Mouse (Mus musculus): ENCODE measurements around the gene 2310009B15Rik.
A peak's percentile ranks its signal among the peaks of the same experiment; 100 is the strongest.

The 2310009B15Rik gene

DNA sequence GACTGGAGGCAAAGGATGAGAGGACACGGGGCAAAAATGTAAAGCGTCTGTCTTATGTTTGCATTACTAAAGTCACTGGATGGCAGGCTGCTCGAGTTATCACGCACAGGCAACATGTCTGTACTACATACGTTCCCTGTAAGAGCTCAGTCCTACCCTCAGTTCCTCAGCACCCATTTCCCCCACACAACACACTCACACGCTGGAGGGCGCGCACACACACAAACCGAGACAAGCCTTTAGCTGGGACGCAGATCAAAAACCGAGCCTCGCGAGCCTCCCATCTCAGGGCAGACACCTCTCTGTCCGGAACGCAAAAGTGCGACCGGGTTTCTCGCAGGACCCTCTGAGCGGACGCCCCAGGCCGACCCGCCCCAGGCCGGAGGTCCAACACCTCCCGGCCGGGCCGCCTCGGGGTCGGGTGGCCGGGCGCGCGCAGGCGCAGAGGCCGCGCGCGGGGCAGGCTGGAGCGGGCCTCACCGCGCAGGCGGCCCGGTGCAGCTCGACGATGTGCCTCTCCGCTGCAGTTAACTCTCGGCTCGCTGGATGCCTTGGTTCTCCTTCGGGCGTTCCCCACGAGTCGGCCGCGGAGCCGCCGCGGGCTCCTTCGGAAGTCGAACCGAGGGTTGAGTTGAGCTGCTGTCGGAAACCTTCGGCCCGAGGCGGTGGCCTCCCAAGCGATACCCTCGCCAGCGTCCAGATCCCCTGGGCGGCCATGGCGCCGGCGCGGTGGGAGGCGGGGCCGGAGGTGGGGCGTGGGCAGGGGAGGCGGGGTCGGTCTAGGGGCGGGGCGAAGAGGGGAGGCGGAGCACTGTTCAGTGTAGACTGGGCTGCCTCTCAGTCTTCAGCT, at the start of gene 2310009B15Rik:
Gene 2310009B15Rik, minus strand, starts transcription at position 752 of the 850 bp plus-strand sequence.
- DNase-seq: peak; percentile 76

DNA sequence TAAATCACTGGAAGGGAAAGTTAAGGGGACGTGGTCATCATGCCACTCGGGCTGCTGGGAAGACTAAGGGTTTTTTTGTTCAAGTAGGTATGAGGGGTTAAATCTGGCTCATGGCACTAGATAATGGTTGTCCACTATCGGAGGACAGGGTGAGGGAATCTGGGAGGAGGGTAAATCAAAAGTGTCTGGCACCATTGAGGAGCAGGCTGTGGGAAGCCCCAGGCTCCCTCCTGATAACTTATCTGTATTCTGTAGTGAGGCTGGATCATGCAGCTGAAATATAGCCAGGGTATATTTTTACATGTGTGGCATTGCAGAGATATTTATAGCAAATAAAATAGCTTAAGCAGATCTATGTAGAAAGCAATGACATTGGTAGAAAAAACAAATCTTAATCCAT, 49.6 kb upstream of the 2310009B15Rik start:
- DNase-seq: no peak

DNA sequence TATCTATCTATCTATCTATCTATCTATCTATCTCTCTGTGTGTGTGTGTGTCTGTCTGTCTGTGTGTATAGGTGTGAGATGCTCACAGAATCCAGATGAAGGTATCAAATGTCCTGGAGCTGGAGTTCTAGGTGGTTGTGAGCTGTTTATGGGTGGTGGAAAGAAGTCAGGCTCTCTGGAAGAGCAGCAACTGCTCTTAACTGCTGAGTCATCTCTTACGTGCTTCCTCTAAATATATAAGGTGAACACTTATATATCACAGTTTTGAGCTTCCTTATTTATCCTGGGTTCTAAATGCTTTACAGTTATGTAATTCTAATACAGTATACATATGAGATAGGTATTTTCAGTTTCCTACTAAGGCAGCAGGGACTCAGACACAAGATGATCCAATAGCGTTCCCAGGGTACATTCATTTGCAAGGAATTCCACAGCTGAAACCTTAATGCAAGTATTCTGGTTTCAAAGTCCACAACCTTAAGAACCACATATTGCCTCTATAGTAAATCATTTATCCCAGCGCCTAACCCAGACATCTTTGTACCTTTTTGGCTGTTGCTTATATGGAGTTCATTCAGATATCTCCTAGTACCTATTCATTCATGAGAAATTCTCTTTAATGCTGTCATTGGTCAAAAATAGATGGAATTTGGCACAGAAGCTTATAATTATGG, 48.6 kb upstream of the 2310009B15Rik start:
- DNase-seq: no peak

DNA sequence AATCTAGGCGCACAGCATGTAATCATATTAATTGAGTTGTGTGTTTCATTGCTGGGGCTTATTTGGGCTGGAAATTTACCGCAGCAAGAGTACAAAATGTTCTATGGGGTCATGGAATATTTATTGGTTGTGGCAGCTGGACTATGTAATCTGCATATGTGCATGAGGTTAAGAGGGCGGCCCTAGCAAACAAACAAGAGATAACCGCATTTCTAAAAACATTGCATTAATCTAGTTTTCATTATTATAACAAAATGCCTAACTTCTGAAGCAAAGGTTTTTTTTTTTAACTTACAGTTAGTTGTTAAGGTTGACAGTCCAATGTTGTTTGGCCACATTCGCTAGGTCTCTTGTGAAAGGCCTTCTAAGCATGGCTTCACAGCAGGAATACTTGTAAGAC, 47.2 kb upstream of the 2310009B15Rik start:
- DNase-seq: no peak

DNA sequence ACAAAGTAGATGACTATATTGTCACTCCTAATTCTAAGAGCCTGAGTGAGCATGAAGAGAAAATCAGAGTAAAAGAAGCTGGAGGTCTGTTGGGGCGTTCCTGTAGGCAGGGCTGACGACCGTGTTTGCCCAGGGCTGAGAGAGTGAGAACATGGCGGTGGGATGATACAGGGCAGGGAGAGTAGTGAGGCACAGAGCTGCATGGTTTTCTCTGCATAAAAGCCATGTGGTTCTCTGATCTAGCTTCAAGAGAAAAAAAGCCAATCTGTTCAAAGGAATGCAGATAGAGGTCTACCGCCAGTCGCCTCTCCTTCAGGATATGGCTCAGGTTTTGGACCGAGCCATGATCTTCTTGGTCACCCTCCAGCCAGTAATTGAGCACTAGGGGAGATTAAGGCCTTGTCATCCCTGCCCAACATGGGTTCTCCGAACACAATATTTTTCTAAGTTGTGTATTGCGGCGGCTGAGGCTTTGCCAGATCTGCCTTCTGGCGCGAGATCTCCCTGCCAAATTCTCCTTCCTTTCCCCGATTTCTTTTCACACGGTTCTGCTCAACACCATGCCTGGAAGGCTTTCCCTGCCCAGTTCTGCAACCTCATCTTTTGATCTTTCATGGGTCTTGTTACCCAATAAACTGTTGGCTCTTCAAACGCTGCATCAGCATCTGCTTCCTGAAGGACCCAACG, 44.9 kb upstream of the 2310009B15Rik start:
- DNase-seq: peak; percentile 88

DNA sequence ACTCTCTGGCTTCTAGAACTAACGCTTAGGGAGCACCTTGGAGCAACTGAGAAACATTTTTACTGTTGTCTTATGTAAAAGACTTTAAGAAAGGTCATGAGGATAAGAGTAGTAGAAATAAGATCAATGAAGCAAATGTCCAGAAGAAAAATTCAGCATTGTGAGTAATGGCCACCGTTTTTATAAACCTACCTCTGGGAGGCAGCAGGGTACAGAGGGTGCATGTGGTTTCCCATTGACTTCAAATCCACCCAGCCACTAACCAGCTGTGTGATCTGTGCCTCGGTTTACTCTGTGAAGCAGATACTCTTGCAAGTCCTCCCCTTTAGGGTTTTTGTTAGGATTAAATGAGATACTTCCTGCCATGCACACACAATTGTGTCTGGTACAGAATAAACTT, 39.4 kb upstream of the 2310009B15Rik start:
- no peak for DNase-seq

DNA sequence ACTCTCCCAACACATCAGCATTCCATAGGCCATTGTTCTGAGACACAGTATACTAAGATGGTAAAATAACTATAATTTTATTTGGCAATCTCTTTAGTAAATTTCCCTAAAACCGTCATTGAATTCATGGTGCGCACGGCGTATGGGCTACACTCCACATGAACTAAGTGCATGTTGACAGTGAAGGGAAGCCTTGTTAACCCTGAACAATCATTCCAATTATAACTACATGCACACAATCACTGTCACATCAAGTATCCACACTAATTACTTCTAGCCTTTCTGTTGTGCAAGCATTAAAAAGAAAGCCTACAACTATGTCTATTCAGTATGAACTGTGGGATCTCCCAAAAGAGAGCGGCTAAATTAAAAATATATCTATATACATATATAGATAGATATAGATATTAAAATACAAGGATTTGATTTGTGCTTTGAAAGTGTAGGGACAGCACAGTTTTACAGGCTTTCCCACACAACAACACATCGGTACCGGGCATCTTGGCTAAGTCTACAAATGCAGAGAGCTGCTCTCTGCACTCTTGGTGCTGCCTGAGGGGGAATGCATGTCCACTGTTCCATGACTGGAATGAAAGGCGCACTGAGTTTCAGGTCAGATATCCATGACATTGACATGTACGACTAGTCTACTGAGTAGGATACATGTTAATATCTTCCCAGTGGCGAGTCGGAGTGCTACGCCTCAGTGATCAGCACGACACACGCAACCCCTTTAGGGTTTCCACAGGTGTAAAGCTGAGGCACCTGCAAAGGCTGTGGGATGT, 21.0 kb upstream of the 2310009B15Rik start:
- DNase-seq: no peak

DNA sequence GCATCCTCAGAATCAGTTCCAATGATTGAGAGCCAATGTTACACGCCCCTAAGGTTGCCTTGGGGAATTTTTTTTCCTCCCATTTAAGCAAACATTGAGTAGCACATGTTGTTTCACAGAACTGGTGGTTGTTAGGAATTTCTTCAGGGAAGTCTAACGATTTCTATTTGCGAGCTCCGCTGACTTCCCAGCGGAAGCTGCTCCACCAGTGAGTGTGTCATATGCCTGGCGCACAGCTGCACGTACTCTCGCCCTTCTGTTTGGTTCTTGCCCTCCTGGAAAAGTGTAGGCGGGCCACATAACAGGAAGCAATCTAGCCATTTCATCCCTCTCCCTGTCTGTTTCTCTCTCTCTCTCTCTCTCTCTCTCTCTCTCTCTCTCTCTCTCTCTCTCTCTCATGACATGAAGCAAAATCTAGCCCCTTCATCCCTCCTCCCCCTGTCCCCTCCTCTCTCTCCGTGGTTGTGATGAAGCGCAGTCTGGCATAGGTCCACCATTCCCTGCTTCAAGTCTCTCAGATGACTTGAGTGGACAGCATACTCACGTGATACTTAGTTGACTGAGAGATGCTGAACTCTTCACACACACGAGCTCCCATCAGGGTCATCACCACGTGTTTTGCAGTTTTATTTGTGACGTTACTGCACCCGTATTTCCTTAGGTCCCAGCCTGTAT, 19.9 kb upstream of the 2310009B15Rik start:
- no peak for DNase-seq

DNA sequence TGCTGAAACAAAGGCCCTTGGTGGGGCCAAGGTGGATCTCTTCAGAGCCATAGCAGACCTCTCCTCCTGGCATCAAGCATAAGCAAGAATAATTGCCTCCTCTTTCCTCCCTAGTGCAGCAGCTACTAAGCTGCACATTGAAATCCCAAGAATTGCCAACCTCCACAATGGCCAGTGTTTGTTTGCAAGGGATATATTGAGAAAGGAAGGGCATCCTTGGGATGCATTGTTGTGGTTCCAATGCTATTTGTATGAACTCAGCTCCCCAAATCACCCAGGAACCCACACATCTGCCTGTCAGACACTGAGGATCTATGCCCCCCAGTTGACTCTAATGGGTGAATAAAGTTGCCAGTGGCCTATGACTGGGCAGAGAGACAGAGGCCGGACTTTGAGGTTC, 5.8 kb downstream of the 2310009B15Rik start:
- no peak for DNase-seq

DNA sequence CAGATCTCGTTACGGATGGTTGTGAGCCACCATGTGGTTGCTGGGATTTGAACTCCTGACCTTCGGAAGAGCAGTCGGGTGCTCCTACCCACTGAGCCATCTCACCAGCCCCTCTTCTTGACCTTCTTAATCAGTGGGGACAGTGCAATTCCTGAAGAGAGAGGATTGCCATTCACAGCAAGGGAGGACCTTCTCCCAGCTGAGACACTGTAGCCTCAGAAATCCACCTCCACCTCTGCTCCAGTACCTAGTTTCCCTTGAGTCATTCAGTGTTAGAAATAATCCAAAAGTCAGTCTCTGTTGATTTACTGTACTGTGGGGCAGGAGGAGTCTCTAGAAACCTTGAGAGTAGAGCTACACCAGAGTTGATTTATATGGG, 6.5 kb downstream of the 2310009B15Rik start:
- DNase-seq: no peak

DNA sequence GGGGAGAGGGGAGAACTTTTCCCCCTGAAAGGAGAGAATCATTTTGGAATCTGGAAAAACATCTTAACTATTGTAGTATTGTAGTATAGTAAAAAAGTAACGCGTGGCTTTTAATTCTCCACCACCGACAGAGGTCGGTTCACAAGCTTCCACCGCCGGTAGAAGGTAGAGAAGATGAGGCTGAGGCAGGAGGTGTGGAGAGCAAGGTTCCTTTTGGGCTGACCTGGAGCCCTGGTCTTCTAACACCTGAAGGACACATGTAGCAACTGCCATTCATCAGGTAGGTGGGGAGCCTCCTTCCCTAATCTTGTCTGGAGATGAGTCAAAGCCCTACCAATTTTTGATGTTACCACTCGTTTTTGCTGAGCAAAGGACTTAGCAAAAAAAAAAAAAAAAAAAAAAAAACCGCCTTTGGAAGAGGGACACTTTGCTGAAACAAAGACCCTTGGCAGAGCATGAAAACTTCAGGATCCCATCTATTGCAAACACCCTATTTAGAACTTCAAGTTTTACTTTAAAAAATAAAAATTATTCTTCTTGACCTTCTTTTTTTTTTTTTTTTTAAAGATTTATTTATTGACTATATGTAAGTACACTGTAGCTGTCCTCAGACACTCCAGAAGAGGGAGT, 7.0 kb downstream of the 2310009B15Rik start:
- DNase-seq: no peak

DNA sequence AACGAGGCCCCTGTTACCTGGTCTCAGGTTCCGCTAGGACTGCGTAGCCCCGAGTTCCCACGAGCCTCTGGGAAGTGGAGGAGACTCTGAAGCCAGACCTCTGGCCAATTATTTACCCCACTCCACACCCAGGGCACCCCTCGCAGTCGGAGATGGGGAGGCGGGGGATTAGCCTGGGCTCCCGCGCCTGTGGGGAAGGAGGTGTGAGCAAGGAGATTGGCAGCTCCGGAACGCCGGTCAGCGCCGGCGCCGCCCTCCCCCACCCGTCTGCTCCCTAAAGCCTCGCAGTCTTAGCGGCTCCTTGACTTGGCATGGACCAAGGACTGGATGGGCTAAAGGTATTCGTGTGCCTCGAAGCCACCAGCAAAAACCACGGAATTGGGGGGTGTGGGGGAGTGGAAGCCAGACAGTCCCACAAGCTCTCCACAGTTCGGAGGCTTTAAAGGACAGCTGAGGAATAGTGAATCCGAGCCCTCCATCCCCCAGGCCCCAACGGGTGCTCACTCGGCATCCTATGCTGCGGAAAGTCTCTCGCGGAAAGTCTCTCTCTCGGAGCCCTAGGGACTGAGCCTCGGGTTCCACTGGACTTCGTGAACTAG, 8.0 kb downstream of the 2310009B15Rik start, which contains the start of gene Lhx9:
Gene Lhx9, minus strand, starts transcription at position 67 of the 599 bp plus-strand sequence.
- no peak for DNase-seq

DNA sequence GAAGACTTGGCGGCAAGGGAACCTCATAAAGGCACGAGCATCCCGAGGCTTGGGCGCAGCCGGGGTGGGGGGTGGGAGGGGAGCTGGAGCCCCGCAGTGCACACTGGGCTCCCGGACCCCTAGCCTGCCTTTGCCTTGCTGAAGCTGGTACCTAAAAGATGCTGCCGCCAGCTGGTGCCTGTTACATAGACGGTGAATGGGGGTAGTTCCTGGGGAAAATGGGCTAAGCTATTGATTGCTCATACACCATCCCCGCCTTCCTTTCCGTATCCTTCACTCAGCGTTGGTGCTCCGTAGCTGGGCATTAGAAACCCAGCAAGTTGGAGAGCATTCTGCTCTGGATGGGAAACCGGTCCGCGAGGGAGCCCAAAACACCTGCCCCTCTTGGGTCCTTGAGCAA, 8.6 kb downstream of the 2310009B15Rik start:
- DNase-seq: no peak

DNA sequence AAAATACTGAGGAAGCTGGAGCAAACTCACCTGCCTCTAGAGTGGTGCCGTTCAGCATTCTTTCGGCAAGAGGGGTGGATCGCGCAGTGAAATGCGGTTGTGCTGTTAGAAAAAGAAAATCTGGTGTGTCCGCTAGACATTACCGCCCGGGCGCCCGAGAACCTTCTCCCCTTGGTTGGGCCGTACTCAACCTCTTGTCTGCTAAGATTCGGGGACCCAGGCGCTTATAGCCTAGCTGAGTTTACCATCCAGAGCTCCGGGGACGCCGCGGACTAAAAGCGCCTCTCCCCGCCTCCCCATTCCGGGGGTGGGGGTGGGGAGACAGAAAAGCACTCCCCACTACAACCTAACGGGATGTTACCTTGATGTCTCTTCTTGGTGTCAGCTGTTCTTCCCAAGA, 9.5 kb downstream of the 2310009B15Rik start:
- no peak for DNase-seq

DNA sequence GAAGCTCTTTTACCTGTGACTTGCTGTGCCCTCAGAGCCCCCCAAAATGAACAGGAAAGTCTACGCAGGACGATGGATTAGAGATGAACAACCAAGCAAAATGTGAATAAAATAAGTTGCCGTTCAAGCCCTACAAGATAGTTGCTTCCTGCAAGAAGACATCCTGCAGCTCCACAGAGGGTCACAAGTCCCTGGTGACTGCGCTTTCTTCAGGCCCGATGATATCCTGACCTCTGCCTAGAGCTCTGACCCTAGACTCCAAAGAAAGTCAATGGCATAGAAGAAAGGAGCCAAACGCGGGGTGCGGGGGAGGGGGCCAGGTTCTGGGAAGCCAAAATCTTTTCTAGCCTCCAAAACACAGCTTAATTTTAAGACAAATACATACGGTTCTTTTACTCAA, 10.1 kb downstream of the 2310009B15Rik start:
- DNase-seq: no peak

DNA sequence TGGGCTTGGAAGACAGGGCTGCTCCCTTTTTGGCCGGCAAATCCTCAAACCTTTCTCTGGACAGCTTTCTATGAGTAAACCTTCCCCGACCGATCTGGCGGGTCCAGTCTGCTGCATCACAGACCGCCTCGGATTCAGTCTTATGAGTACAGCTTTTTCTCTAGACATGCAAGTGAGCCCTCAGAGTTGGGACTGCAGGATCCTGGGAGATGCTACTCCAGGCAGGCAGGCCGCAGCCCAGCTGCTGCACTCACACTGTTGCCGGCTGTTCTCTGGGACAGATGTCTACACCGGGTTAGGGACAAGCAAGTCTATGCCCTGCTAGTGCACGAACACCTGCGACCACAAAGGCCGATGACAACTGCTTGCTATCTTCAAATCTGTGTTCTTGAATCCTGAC, 10.5 kb downstream of the 2310009B15Rik start:
- no peak for DNase-seq

DNA sequence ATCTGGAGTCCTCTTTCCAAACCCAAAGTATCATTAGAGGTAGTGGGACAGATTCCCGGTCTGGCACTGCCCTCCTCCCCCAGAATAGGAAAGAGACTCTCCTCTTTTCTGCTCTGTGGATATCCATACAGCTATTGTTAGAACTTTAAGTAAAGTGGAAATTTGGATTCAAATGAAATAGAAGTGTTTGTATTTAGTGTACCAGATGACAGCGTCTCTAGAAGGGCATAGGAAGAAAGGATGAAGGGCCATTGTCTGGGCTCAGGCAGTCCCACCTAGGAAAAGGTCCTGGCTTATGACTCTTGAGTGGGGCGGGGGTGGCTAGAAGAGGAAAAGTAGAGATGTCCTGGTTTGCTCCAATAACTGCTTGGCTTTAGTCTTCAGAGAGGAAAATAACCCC, 11.2 kb downstream of the 2310009B15Rik start:
- DNase-seq: no peak

DNA sequence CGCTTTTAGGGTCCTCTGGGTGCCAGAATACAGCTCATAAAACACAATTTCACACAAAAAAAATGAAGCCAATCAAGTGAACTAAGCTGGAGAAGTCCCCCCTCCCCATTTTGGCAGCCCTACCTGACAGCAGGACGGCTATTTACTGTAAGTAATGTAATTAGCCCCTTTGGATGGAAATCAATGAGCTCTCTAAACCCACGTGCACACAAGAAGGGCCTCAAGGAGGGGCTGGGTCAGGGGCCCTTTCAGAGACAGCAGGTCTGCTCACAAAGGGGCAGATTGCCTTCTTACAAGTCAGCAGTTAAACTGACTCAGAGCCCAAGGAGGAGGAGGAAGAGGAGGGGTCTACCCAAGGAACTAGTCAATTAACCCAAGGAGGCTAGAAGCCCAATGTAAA, 12.5 kb downstream of the 2310009B15Rik start:
- DNase-seq: no peak

DNA sequence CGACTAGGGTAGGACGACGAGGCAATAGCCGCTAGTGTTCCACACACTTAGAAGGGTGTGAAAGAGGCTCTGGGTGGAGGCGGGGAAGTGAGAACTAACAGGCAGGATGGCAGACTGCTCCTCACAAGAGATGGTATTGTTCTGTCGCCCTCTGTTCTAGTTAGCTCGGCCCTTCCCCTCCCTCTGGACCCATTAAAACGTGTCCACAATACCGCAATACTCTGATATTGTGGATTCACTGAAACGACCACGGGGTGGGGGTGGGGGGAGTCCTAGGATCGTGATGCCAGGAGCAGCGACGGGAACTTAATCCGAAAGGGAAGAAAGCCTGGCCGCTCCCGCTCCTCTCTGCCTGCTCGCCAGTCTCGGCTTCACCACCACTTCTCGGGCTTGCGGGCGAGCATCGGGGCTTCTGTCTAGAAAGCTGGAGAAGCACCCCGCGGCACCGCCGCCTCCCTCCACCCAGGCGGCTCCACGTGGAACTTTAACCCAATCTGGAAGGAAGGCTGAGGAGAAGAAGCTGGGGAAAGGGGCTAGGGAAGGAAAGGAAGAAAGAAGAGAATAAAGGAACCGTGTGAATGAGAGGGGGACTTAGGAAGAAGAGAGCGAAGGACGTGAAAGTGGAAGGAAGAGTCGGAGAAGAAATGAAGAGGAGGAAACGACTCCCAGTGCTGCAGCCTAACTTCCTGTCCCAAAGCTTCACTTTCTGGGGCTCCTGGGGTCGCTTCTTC, 13.1 kb downstream of the 2310009B15Rik start:
- DNase-seq: no peak

DNA sequence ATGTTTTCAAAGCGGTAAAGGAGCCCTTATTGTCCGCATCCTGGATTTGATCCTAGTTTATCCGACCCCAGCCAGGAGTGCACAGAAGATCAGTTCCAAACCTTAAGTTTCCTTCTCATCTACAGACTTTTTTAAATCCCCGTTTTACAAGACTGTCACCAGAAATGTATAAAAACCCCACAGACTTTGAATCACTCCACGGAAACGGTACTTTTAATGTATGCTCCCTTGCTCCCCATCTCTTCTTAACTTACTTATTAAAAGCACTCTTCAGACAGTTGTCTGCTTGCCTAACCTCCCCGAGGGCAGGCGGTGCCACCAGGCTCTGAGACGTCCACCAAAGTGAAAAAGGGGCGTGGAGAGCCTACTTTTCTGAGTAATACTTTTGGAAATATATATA, 13.9 kb downstream of the 2310009B15Rik start:
- no peak for DNase-seq

DNA sequence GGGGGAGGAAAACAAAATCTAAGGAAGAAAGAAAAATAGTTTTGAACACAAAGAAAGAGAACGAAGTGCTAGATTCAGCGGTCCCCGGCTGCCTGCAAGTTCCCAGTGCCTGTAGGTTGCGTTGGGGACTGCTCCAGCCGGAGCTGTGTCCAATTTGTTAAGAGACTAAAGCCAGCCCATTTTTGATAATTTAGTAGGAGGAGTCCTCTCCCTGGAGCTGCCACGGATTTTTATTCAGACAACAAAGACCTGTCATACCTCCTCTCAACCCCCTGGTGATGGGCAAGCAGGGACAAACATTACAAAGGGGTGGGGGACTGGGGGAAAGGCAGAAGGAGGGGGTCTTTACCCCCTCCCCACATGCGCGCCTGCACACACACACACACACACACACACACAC, 14.3 kb downstream of the 2310009B15Rik start:
- no peak for DNase-seq
